Mouse (Mus musculus) layer of hippocampus, adult 18-20 months (tissue): ENCODE data around the gene Gm7073. TPM values are rescaled to one million over a fixed set of nuclear protein-coding genes. Genes with fewer than 3 reads are reported as not detected.

Experiments
- DNase-seq, 2 experiments: peaks; one replicate each; pipeline ENCODE4 v3.0.0; 2022; ENCODE audit warnings: low spot score in 2 of 2
- long read RNA-seq: library from polyadenylated mRNA; stranded (forward); transcript quantifications from one replicate; pipeline ENCODE4 v2.0.0, GENCODE M21; 2021
- total RNA-seq, 2 experiments: library from RNA; stranded (reverse); gene quantifications; 2 replicates each; pipeline ENCODE4 v1.2.3; 2021

The Gm7073 gene
- total RNA-seq, result not detected
- long read RNA-seq, result 0 reads

DNA sequence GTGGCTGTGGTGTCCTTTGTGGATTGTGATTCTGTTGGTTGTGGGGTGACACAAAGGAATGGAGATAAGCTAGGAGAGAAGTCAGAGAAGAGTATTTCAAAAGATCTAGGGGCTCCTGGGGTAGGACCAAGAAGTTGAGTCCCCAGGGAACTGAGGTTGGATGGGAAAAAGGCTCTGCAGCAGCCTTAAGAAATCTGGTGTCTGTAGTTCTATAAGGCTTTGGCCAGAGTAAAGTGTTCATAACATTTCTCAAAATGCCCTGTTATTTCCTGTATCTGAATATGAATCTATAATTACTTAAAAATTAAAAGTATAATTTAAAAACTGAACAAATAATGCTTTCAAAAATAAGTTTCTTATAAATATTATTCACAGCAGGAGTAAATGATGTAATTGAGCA, at the start of gene Gm7073:
Gm7073 (minus strand) TSS at position 101 of the 400 bp plus-strand sequence.
- DNase-seq, result no peak

DNA sequence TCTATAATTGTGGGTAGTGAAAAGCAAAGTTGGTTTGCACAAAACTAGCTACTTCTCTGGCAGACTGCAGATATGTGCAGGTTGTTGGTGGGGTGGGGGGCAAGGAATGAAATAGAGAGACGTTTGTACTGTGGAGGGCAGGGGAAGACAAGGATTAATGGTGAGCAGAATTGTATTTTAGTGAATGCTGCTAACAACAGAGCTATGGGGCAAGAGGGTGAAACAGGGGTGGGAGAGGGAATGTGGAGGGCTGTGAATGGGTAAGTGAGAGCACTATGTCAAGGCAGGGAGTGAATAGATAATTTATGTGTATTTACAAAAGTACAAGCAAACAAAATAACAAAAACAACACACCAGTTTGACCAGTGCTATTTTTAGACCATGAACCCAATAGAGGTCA, 31.5 kb upstream of the Gm7073 start:
- no peak for DNase-seq

DNA sequence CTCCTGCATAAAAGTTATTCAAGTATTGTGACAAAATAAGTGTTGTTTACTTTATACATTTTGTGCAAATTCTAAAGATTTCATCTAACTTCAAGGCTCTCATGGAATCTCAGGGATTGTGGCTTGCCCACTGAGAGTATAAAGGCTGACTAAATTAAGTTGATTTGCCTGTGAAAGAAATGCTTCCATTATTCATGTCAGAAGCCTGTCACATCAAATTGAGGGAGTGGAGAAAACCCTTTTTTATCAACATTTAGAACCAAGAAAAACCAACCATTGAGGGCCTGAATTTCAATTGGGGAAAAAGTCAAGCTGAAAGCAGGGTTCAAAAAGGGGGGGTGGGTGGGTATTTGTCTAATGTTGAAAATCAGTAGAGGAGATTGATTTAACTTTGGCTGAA, 30.0 kb upstream of the Gm7073 start:
- no peak for DNase-seq

DNA sequence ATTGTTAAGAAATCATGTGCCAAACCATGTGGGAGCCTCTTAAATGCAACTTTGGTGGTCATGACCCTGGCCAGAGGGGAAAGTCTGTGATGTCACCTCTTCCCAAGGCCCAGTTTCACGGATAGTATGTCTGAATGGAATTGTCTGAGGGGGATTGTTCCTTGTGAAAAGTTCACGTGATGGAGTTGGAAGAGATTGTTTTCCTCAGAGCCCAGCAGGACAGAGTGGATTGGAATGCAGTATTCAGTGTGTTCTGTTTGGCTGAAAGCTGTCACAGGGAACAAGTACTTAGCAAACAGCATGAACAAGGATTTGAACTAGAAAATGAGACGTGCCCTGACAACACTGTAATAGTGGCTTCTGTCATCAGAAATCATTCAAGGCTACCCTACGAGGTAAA, 16.2 kb upstream of the Gm7073 start:
- DNase-seq, result no peak

DNA sequence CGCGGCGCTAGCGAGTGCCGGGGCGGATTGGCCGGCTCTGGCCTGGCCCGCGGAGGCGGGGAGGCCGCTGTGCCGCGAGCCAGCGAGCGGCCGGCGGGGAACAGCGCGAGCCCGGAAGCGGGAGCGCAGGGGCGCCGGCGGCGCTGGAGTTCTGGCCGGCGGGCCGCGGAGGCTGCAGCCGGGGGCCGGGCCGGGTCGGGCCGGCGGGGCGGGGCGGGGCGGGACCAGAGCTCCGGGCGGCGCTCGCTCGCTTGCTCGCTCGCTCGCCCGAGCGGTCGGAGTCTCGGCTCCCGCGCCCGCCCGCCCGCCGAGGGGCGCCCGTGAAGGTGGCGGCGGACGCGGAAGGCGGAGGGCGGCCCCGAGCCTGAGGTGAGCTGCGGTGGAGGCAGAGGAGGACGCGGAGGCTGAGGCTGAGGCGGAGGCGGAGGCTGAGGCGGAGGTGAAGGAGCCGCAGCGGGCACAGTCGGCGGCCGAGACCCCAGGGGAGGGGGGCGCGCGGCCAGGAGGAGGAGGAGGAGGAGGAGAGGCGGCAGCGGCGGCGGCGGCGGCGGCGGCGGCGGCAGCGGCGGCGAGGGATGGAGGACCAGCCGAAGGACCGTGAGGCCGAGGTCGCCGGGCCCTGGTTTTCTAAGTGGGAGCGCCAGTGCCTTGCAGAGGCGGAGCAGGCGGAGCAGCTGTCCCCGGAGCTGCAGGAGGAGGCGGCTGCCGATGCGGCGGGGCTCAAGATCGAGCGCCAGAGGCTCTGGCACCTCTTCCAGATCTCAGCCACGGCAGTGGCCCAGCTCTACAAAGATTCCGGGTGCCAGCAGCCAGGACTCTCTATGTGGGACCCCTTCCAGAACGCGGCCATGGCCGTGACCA, 8.6 kb upstream of the Gm7073 start:
- peak; percentile 4 to 20 for DNase-seq

DNA sequence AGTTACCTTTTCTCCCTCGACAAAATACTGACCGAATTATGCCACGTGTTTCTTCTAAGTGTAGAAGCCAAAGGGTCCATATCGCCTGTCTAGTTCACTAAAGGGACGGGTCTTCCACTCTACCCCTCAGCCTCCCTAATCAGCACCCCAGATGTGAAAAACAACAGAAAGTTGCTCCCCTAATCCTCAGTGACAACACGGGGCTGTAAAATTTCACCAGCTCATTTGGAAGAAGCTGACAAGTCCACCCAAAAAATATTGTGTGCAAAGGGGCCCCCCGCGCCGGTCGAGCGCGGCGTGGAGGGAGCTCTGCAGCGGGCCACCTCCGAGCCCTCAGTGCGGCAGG, 8.0 kb upstream of the Gm7073 start:
- no peak for DNase-seq

DNA sequence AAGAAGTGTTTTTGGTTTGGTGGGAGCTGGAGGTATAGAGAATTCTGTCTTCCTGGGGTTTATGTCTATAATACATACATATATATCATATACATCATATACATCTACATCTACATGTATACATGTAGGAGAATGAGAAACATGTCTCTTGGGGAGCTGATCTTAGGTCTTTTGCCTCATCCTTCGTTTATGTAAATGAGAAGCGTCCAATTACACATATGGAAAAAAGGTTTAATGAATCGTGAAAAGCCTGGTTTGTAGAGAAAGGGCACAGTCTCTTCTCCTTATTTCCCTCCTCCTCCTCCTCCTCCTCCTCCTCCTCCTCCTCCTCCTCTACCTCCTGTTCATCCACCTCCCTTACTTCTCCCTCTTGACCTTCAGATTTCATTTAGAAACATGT, 6.9 kb upstream of the Gm7073 start:
- no peak for DNase-seq

DNA sequence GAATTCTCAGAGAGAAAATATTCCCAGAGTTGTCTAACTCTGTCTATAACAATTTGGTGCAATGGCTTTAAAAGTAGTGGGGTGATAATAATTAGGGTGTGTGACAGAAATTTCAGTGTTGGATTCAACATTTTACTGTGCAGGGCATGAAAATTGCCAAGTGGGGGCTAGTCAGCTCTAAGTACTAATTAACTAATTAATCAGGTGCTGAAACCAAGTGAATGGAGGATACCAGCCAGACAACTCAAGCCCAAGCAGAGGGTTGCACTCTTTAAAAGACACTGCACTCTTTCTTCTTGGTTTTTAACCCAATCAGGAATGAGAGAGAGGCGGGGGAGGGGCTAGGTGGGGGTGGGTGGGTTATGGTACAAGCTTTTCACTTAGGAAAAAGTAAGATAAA, 6.4 kb upstream of the Gm7073 start:
- DNase-seq, result no peak

DNA sequence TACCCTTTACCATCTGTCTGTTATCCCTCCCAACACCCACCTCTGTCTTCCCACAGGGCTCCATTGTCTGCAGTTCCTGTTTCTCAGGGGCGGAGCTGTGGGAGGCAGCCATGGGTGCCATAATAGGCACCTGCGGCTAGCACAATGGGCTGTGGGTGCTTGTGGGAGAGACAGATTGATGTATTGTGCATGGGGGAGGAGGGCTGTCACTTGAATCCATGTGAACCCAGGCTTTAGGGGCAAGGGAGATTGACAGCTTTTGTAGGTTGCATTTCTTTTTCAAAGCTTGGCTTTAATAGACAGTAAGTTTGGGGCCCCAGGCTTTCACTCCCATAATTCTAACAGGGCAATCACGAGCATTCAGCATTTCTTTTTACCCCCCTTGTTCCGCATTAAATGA, 5.0 kb upstream of the Gm7073 start:
- no peak for DNase-seq

DNA sequence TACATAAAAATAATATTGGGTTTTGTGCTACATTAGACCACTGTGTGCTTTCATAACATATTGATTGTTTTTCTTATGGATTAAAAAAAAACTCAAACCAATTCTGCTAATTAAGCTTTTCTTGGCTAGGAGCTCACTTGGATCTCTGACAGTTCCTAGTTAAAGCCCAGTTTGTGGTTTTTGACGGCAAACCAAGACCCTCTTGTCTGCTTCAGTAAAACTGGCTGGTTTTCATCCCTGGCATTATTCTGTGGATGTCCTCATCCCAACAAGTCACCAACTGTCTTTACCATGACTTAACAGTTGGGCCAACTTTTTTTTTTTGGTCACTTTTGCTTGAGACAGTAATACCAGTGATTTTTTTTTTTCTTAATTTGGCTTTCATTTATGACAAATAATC, 3.9 kb upstream of the Gm7073 start:
- DNase-seq, result no peak

DNA sequence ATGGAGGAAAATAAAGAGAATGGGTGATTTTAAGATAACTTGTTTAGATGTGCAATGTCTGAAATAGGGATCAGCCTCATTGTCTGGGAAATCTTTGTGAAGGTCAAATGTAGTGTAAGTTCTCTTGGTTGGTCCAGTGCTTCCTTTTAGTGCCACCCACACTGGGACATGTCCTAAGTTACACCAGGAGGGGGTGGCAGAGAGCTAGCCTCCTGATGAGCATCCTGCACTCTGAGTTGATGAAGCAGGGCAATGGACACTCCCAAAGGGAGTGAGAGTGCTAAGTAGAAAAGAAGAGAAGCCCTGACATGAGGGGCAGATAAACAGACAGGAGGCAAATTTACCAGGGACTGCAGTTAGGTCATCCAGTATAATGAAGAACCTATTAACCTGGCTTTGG, 35.1 kb downstream of the Gm7073 start:
- peak in 1 of 2 experiments; percentile 14 for DNase-seq

DNA sequence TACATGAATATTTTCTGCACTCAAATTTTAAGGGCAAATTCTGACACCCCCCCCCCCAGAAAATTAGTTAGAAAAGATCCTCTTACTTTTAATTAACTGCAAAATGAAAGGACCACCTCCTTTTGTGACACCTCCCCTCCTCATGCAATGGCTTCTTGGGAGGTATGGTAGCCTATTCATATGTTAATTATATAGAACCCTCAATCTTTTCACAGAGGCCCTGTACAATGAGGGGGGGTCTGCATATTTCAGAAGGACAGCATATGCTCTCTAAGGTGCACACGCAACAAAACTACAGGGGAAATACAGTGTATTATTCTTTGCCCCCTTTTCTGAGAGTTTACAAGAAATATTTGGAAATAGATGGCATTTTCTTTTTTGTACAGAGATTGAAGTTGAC, 41.3 kb downstream of the Gm7073 start:
- DNase-seq, result no peak

DNA sequence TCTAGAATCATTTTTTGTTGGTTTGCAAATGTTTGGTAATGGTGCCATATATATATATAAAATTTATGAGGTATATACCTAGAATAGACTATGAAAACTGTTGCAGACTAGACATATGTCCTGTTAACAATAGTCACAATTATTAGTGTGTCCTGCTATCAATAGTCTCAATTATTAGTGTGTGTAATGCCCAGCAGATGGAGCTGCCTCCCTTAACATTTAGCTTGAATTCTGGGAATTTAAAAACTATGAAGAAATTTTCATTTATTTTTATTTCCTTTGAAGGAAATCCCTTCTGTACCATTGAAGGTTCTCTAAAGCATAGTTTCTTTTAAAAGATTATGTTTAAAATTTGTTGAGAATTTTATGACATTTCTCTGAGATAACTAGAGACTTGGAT, 43.7 kb downstream of the Gm7073 start:
- no peak for DNase-seq

DNA sequence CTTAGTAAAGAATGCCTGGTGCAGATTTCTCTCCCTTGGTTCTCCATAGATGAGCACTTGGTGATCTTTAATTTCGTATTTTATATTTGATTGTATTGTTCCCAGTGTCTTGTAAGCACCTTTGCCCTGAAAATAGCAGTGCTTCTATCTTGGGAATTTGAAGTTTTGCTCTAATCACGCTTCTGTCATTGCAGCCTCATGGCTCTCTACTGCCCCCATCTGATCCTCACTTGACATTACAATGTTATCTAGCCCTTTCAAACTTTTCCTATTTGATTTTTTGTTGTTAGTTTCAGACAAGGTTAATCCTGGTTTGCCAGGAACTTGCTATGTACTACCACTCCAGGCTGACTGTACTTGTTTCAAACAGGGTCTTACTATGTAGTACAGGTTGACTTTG, 75.3 kb downstream of the Gm7073 start:
- peak in 1 of 2 experiments; percentile 9 for DNase-seq

DNA sequence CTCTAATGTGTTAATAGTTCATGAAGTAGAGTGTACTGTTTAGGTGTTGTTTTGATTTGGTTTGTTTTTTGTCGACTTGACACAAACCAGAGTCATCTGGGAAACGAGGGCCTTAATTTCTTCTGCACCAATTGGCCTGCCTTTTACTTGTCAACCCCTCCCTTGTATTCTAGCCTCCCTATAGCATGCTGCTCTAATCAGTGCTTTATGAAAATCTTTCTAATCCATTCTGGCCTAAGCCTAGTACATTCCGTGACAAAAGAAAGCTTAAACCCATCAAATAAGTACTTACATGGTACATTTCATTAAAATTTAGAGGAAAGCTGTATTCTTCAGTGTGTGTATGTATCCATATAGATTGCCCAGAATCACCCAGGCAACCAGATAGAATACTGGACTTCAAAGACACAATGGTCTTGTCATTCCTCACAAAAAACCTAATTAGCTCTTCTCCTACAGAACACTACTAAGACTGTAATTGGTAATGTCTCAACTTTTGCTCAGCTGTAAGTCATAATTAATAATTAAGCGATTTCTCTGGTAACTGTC, 124.4 kb downstream of the Gm7073 start:
- DNase-seq, result no peak

DNA sequence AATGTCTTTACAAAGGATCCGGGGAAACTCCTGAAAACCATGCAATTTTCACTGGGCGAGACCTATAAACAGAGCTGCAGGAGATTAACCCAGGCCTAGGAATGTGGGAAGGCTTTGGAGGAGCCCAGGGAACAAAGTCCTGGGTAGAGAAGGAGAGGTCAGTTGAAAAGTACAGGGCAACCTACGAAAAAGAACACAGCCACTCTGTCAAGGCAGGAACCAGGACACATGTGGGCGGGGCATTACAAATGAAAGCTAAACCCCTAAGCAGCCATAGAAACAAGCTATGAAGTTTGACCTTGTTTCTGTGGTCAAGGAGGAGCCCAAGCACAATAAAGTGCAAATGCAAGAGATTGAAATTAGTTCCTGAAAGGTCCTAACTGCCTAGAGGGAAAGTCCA, 133.4 kb downstream of the Gm7073 start:
- DNase-seq, result no peak

DNA sequence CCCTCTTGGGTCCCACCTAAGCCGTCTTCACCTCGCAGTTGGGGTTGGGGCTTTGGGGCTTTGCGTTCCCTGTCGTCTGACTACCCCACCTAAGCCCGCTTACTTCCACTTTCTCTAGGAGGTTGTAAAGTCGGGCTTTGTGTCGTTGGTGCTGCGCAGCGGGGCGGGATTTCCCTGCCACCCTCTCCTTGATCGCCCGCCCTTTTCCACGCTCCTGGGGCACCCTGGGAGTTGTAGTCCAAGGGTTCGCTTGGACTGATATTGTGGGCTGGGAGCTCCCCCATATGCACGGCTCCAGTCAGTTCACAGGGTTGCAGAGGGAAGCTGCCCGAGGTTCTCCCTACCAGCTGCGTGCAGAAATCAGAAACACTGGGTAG, 134.4 kb downstream of the Gm7073 start:
- peak; percentile 82 to 87 for DNase-seq

DNA sequence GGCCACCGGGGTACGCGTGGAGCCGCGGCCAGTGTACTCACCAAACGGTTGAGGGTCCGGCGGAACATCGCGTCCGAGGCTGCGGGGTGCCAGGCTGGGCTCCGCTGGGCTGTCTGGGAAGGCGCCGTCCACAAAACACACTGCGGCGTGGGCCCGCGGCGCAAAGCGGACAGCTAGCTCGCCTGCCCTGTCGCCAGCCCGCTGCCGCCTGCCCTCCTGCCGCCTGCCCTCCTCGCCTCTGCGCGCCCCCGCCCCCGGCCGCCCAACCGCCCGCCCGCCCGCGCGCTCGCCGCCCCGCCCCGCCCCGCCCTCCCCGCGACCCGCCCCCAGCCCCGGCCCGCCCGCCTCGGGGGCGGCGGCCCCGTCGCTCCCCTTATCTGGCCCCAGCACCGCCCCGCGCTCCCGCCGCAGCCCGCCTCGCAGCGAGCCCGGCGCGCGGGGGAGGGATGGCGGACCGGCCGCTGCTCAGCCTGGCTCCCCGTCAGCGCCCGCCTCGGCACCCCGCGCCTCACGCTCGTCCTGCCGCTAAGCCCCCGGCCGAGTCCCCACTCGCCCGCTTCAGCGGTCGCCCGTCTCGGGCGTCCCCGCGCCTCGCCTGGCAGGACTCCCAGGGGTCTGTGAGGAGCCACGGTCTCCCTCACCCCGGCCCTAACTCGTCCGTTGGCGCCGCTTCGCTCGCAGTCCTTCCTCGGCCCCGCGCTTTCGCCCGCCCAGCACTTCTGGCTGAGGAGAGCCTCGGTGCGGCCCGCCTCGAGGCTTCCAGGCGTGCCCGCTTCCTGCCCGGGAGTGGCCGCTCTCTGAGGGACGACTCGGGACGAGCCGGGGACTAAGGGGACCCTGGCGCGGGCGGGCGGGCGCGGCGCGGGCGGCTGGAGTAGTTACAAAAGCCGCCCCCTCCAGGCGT, 135.0 kb downstream of the Gm7073 start:
- DNase-seq, result peak; percentile 10 to 16

DNA sequence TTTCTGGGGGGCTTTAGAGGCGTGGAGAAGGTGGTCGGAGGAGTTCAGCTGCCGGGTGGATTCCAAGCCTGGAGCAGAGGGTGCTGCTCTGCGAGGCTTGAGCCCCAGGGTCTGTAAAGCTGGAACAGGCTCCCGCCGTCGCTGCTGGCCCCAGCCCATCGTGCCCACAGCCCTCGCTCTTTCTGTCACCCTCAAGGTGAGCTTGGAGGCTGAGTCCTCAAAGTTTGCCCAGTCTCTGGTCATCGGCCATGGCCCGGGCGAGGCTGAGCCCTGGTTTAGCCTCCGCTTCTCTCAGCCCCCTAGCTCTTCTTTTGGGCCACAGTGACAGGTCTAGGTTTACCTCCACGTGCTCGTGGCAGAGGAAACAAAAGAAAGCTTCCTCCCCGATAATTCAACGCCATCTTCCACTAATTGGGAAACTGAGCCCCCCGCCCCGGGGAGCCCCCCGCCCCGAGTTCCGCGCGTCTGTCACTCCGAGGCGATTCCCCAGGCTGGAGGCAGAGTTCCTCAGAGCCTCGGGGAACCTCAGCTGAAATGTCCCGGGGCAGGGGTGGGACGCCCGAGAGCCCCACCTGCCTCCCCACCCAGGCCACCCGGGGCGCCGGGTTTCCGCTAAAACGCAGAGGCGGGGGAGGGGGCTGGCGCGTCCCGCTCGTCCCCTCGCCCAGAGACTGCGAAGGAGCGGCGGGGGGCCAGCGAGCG, 135.8 kb downstream of the Gm7073 start:
- DNase-seq, result peak in 1 of 2 experiments; percentile 6

DNA sequence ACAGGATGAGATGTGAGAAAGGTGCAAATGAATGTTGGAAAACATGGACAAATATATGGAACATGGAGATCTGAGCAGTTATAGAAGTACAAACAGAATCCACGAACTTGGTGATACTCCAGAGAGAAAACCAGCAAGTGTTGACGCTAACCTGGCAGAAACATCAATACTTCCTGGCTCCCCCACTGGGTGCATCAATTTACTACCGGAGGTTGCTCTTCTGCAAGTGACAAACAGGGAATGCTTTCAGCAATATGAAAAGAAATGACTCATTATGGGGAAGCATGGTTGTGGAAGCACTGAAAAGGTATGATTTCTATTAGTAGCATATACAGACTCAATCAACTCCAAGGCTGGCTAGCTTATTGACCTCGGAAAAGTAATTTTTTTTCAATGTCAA, 144.8 kb downstream of the Gm7073 start:
- no peak for DNase-seq

DNA sequence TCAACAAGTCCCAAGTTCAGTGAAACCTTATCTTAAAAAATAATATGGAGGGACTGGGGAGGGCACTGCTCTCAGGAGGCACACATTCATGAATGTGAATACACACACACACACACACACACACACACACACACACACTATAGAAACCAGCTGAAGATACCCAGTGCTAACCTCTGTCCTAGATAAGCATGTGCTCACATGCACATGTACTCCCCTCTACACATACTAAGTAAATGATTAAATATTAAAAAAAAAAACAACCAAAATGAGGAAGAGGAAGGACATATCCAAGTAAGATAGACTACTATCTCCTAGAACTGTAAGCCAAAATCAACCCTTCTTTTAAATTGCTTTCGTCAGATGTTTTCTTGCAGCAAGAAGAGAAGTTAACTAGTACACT, 152.2 kb downstream of the Gm7073 start:
- DNase-seq, result no peak
